Mouse (Mus musculus): ENCODE measurements around the gene Arsg.
A peak's percentile ranks its signal among the peaks of the same experiment; 100 is the strongest.
"Not testable (repeated sequence)": the region's sequence is repeated elsewhere in the genome, so short reads cannot be mapped to it uniquely, and the experiment has no call there.

The Arsg gene

DNA sequence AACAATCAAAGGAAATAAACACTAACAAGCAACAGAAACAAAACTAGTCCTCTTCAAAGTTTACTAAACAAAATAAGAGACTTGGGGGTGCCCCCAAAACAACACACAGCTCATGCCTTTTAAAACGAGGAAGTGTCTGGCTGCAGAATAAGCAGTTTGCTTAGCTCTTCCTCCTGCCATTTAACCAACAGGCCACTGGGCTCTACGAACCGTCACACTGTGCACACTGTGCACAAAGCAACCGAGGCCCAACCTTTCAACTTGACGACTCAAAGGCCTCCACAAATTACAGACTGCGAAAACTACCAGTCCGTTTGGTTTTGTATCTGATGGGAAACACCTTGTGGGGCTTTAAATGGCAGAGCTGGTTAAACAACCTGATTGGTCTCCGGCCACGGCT lies 3.0 kb upstream of the Arsg start:
- DNase-seq (ENCODE audit: low spot score in 2 of 2) = no peak

DNA sequence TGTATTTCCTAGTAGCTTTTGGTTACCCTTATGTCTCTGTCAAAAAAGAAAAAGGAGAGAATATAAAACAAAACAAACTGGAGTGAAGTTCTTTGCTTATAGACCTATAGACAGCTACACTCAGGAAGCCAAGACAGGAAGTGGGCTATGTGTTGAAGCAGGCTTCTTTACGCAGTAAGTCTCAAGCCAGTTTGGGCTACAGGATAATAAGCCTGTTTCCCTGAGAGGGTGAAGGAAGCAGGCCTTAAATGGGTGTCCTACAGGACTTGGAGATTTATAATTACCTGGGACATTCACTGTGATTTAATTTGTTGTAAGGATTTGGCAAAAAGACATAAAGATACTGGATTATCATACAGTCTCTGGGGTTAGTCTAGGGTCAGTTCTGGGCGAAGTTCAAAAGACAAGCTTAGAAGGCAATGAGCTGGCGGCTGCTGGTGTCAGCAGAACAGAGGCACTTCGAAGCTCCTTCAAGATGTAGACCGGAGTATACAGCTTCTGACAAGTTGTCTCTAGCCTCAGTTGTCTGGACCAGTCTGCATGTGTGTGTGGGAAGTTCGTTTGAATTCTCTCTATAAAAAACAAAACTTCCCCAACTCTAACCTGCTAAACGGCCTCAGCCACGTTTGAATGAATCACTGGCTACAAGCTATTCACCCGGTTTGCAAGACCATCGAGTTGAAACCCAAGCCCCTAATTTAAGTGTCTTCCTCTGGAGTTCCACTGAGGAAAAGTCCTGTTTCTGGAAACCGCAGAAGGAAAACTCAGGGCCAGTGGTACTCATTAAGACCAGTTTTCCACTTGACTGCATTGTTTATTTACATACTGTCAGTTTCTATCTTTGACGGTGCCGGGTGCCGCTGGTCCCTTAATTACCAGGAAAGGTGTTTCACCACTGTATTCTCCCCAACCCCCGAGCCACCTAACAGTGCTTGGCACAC lies 2.0 kb upstream of the Arsg start:
- DNase-seq (ENCODE audit: low spot score in 2 of 2) = no peak

DNA sequence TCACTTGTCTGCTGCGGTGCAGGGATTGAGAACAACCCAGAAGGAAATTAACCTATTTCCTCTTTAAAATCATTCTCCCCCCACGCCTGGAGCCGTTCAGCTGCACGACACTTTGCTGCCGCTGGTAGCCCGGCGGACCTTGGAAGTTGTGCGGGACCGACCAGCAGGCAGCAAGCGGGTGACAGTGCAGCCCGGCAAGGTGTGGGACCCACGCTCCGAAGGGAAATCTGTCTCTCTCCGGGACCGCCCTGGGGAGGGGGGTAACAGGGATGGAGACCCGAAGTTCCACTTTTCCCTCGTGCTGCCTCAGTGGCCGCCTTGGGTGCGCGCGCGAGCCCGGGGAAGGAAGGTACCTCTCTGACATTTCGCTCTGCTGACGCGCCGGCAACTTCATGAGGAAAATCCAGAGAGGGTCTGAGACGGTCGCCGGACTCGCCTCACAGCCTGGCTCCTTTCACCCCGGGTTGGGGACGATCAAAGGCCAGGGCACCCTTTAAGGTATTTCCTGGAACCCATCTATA lies 943 bp upstream of the Arsg start:
- peak in 1 of 2 experiments; percentile 7 for DNase-seq (ENCODE audit: low spot score in 2 of 2)

DNA sequence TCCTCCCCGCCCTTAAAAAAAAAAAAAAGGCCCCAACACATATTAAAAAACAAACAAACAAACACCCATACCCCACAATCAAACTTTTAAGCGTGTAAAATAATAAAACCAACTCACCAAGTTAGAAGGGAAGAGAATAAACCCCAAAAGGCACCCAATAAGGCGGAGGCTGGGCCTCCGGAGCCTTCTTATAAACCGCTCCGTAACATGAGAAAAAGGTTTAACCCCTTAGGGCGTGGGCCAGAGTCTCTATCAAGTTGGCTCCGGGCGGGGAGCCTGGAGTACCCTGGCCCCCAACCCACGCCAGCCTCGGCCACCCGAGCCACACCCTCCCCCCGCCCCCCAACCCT lies 378 bp upstream of the Arsg start:
- no peak for DNase-seq (ENCODE audit: low spot score in 2 of 2)

DNA sequence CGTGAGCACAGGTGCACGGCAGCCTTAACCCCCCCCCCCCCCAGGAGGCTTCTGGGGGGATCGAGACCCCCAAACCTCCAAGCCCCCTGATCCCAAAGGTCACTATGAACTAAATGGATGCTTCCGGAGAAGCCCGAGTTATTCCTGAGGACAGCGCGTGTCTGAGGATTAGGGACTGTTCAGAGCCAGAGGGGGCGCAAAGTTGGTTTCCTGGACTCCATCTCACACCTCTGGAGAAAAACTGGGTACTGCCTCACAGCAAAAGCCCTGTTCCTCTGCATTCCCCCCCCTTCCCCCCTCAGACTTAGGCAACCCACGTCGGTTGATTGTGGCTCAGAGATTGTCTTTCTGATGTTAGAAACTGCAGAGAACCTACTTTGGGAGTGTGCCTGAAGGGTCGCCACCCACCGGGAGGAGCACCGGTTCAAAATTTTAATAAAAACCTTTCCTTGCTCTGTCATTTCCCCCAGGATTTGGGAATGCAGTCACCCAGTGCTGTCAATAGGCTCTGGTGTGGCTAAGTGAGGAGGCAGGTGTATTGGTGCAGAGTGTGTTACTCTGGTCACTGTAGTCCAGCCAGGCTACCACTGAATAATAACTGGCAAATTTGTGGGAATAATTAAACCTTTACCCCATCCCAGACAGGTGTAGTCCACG lies 1.0 kb downstream of the Arsg start:
- peak in 1 of 2 experiments; percentile 20 for DNase-seq (ENCODE audit: low spot score in 2 of 2)

DNA sequence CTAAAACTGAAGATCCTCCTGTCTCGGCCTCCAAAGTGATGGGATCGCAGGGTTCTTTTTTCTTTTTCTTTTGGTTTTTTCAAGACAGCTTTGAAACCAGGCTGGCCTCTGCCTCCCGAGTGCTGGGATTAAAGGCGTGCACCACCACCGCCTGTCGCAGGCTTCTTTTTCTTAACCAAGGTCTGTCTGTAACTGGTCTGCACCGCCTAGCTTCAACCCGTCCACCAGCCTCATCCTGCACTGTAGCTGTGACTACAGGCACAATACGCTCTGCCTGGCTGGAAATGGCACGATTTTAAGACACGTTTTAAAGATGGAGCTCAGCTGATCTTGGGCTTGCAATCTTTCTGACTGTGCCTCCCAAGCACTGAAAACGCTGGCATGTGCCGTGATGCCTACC lies 1.7 kb downstream of the Arsg start:
- DNase-seq (ENCODE audit: low spot score in 2 of 2) = no peak

DNA sequence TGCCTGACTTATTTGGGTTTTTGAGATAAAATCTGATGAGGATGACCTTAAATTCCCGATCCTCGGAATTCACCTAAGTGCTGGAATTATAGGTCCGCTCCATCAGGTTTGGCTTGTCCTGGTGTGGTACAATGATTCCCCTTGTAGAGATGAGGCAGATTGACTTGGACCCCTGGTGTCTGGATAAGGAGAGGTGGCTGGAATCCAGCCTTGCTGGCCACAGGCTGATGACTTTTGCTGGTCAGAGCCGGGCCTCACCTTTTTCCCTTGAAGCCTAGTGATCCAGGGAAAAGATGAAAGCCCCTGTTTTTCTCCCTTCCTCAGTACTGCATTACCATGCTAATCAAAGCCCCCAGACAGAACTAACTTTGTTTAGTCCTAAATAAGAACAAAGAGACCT lies 2.5 kb downstream of the Arsg start:
- no peak for DNase-seq (ENCODE audit: low spot score in 2 of 2)

DNA sequence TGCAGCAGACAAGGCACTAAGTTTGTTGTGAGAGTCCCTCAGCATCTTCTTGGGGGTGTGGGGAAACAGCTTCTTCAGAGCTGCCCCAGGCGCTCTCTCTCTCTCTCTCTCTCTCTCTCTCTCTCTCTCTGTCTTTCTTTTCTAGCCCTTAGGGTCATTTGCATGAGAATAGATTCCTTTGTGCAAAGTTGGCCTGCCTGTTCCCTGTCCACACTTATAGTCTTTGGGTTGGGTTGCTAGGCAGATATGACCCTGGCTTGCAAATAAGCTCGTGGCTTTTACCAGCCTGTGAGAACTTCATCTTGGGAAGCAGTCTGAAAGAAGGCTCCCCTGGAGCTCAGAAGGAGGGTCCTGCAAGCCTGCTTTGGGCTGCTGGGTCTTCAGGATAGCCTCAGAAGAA lies 3.1 kb downstream of the Arsg start:
- no peak for DNase-seq (ENCODE audit: low spot score in 2 of 2)

DNA sequence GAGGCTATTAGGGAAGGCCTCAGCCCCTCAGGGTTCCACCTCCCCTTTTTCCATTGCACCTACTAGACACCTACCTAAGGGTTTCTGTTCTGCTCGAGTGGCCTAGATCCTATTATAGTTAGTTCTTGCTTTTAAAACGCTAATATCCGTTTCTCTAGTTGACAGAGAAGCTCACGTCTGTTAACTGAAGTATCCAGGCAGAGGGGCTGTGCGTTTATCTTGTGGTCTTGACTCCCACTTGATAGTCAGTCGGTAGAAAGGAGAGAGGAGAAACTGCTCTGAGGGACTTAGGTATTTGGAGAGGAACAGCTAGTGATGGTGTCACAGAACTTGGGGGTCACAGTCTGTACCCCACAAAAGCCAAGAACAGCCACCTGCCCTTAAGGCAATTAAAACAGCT lies 3.5 kb downstream of the Arsg start:
- no peak for DNase-seq (ENCODE audit: low spot score in 2 of 2)

DNA sequence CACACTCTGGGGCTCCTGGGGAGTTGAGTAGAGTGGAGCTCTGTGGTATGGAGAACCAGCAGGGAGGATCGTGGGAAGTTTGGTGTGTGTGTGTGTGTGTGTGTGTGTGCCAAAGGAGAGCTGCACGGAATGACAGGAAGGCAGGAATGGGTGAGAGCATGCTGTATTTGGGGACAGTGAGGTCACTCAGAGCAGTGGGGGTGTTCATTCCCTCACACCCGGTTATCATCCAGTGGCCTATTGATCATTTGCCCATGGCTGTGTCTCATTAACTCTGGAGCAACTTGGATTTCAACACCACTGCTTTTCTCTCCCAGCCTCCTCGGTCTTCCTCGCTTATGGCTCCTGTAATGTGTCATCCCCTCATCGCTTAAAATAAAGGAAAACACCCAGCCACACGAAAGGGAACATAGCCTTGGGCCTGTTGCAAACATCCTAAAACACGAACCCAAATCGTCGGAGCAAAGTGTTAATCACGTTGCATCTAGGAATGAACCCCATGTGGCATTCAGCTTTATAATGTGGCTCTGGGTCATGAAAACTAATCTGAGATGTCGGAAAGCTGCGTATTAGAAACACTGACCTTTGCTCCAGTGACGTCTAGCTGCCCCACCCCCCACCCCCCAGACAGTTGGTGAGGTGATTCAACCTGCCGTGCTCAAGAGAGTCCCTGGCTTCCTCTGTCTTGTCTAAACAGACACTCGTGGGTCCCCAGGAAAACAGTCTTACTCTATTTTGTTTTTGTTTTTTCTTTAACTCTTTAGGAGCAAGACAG lies 4.6 kb downstream of the Arsg start:
- no peak for DNase-seq (ENCODE audit: low spot score in 2 of 2)

DNA sequence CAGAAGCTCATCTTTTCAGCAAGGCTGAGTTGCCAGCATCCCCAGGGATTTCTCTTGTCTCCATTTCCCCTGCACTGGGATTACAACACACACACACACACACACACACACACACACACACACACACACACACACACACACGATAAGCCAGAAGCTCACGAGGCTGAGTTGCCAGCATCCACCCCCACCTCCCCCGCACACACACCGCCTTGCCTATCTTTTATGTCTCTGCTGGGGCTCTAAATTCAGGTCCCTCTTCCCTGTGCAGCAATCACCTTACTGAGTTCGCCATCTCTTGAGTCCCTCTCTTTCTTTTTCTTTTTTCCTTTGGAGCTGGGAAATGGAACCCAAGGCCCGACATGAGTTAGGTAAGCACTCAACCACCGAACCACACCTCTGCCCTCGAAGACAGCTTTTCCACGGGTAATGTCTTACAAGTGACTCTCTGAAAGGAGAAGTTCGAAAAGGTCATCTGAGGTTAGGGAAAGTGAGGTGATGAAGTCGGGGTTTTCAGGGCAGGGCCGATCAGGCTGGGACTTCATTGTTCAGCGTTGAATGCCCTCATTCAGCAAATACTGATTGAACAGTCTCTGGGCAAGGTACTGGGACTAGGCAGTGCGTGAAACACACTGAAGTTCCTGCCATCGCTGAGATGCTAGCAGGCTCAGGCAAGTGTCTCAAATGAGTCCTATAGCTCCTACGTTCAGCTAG lies 6.6 kb downstream of the Arsg start:
- no peak for DNase-seq (ENCODE audit: low spot score in 2 of 2)

DNA sequence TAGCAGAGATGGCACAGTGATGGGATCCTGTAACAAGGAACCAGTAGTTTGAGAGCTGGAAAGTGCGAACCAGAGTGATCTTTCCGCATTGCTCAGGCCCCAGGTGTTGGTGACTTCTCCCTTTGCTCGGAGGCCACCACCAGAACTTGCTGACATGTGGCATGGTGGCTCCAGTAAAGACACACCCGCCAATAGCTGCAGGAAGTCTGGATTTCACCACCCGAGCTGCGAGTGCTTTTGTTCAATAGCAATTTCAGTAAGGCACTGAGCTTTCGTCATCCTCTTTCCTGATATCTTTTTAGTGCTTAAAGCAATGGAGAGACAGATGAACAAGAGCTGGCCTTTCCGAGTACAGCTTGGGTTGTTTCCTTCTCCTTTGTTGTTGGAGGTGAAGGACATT lies 7.3 kb downstream of the Arsg start:
- no peak for DNase-seq (ENCODE audit: low spot score in 2 of 2)

DNA sequence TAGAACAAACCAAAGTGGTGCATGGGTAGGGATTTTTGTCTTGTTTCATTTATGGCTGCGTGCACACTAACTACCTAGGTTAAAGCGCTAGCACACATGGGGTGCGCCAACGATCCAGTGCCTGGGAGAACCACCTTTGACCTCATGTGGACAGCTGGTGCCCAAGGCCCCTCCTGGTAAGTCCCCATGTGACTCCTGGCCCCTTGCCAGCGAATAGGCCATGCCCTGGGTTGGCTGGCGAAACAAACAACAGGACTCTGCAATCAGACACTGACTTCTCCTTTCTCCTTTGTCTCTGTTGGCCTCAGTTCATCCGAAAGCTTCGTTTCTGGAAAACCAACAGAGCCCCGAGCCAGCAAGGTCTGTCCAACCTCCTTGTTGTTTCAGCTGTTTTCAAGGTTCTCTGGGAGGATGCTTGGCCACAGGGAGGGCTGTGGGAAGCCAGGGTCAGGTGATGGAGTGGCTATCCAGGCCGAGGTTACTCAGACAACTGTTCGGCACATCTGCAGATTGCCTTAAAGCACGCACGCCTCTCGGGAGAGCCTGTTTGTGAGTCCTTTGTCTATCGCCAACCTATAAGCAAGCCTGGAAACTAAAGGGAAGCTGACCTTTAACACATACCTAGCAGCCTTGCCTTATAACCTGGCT lies 12.3 kb downstream of the Arsg start:
- peak in 1 of 2 experiments; percentile 21 for DNase-seq (ENCODE audit: low spot score in 2 of 2)

DNA sequence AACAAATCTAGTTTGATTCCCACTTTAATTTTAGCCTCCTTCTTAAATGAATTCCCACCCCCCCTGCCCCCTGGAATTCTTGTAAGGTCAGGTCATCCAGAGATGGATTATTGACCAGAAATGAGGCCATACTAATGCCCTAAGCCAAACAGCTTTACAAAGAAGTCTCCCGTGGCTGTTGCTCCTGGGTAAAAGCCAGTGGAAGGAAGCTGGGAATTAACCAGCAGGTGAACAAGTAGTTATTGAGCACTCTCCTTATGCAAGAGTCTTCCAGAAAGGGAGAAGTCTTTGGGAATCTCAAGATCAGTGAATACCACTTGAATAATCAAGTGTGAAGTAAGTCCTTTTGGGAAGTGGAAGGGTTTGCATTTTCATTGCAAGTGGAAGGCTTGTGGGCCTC lies 13.9 kb downstream of the Arsg start:
- DNase-seq (ENCODE audit: low spot score in 2 of 2) = no peak

DNA sequence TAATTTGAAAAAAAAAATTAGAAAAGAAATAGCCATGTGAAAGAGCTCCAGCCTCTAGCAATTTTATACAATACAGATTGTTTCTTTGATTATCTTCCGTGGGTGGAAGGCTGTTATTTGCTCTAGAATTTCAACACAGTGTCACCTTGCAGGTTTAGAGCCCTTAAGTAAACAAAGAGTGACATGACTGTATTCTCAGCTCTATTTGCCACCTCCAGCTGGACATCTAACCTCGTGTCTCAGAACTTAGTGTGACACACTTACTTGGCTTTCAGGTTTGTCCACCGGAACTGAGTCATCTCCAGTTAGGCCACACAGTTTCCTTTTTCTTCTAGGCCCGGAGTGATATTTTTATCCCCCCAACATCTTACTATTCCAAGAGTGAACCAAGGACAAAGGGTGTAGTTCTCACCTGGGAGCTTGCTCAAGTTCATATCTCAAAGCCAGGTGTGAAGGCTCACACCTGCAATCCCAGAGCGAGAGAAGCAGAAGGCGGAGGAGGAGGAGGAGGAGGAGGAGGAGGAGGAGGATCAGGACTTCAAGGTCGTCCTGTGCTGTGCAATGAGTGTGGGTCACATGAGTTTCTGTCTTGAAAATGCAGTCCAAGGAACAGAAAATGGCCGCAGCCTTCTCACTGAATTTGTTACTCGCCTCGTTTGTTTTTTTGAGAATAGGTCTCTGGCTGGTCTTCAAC lies 15.0 kb downstream of the Arsg start:
- DNase-seq (ENCODE audit: low spot score in 2 of 2) = no peak

DNA sequence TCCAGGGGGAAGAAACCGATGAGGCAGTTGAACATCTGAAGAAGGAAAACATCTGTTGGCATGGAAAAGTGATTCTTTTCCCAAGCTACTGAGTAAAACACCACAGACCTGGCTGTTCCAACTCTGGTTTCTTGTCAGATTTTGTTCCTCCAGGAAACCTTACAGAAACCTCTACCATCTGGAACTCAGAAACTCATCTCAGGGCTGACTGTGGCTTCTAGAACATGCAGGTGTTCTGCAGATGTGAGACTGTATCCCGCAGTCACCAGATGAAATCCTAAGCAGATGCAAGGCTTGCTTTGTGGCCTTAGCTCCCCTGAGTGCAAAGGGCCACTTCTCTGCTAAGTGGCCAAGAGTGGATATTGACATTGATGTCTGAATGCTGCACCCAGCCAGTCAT lies 16.6 kb downstream of the Arsg start:
- DNase-seq (ENCODE audit: low spot score in 2 of 2) = no peak

DNA sequence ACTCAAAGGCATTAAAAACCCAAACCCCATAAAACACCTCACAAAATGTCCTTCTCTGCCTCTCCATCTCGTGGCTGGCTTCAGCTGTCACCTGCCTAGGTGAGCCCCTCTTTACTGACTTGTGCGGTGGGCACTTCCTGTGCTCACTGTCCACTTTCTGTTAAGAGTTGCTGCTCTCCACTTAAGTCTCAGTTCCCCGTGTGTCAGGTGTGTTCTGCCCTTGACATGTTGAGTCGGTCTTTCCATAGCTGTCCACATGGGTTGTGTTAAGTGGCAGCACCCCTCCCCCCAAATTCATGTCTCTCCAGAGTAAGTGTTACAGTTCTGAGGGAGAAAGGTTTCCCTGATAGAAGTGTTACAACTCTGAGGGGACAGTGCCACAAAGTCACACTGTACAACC lies 18.7 kb downstream of the Arsg start:
- DNase-seq (ENCODE audit: low spot score in 2 of 2) = no peak

DNA sequence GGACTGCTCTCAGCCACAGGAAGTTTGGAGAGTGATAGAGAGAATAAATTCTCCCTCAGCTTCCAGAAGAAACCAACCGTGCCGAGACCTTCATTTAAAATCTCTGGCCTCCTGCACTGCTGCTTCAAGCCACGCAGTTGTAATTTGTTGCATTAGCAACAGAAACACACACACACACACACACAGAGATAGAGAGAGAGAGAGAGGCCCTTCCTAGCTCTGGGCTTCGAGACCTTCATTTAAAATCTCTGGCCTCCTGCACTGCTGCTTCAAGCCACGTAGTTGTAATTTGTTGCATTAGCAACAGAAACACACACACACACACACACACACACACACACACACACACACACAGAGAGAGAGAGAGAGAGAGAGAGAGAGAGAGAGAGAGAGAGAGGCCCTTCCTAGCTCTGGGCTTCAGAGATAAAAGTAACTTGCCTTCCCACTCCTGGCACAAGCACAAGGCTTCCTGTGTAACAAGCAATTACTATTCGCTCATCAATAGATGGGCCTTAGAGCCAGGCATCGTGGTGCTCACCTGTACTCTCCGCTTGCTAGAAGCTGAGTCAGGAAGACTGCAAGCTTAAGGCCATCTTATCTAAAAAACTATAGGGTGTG lies 19.8 kb downstream of the Arsg start:
- DNase-seq (ENCODE audit: low spot score in 2 of 2) = not testable (repeated sequence)

DNA sequence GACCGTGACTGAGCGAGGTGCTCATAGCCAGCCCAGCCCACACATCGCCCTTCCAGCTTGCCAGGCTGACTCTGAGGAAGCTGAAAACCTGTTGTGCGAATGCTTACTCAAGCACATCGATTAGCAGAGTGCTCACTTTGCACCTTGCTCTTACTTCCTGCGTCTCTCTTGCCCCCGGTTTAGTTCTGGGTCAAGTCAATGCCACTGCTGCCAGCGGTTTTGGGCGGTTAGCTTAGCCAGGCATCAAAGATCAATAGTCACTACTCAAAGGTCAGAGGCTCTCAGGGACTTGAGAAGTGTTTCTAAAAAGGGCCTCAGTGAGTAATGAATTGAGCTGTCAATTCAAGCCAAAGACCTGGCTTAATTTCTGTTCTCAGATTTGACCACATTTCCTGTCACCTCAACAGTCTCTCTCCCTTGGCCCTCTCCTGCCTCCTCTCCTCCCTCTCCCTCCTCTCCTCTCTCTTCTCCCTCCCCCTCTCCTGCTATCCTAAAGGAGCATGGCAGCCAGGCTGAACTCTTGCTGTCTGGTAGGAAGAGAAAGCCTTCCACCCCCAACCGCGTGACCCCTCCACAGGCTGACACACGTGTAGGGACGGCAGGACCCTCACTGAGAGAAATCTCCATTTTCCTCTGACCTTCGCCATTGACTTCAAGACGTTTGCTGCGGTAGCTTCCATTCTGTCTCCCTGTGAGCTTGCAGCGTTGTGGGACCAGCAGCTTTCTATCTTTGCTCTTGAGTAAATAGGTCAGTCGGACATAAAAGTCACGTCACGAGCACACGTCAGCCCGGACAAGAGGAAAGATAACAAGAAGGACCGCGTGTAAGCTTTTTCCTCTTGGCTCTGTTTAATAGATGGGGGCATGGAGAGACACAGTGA lies 22.0 kb downstream of the Arsg start:
- no peak for DNase-seq (ENCODE audit: low spot score in 2 of 2)

Measured in frontal cortex, postnatal 25 days (tissue).